Mouse (Mus musculus) lung, adult 18-20 months (tissue): ENCODE data around the gene Ecpas.

Experiments
- DNase-seq, 2 experiments: peaks; one replicate each; pipeline ENCODE4 v3.0.0; 2022; ENCODE audit warnings: mixed read lengths in 2 of 2

Gene Ecpas

GRCm38 (mm10) chr4:58910175-58911068, 2.1 kb downstream of the Ecpas start:
- DNase-seq: no peak

GRCm38 (mm10) chr4:58907453-58907852, 5.1 kb downstream of the Ecpas start:
- DNase-seq: no peak

- DNase-seq: no peak
Observed at GRCm38 (mm10) chr4:58898318-58898717, 14.2 kb downstream of the Ecpas start.

DNA sequence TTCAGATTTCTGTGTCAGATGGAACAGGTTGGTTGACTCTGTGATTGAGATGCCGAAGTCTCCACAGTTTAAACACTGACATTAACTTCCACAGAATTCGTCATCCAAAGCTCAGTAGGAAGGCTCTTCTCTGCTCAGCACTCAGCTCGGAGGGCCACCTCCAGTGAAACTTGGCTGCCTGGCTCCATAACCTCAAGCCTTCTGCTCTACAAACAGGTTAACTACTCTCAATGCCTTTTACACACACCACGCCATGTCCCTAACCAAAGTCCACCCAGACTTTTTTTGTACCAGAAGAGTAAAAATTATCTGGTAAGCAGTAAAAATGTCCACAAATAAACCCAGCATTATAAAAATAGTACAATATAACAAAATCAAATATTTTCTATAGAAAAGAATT, 15.1 kb downstream of the Ecpas start:
- no peak for DNase-seq

- no peak for DNase-seq
Observed at GRCm38 (mm10) chr4:58894399-58894798, 18.1 kb downstream of the Ecpas start.

DNA sequence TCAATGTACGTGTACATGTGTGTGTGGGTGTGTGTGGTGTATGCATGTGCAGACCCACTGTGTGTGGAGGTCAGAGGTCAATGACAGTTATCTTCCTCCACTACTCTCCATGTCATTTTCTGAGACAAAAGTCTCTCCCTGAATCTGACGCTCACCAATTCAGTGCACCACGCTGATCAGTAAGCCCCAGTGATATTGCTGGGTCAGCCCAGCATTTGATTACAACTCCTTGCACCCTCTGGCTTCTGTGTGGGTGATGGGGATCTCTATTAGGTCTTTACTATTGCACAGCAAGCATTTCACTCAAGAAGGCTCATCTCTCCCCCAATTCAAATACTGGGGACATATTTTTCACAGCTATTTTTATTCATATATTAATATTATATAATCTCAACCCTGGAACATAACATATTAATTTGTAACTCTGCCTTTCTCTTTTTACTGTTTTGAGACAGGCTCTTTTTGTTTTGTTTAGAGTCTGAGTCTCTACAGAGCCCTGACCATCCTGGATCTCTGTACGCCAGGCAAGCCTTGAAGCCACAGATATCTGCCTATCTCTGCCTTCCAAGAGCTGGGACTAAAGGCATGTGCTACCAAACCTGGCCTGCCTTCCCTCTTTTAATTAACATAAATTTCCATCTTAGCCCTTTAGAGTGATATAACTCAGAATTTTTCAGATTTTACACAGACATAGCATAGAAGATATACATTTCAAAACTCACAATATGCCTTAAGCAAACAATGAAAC, 22.3 kb downstream of the Ecpas start:
- DNase-seq: no peak

DNA sequence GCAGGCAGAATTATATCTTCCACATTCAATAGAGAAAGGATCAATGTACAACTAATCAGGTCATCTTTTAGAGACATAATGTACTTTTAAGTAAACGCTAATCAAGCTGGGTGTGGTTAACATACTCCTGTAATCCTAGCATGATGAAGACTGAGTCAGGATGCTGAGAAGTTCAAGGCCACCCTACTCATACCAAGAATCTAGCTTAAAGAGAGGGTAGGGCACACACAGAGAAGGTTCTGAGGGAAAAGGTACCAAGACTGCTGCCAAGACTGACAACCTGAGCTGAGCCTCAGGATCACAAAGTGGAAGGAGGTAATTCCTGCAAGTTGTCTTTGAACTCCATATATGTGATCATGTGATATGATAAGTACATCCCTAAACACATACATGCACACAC, 24.0 kb downstream of the Ecpas start:
- DNase-seq: no peak

GRCm38 (mm10) chr4:58887626-58888025, 24.9 kb downstream of the Ecpas start:
- no peak for DNase-seq

DNA sequence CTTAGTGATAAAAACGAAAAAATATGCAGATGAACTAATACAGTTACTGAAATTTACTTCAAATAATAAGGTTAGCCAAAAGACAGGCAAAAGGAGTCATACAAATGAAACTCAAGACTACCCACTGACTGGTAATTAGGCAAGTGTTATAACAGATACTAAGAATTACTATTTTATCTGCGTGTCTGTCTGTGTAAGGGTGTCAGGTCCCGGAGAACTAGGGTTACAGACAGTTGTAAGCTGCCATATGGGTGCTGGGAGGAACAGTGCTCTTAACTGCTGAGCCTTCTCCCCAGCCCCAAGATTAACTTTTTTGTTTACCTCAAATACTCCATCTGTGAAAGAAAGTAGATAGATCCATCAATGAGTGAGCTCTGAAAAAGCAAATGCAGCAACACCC, 25.8 kb downstream of the Ecpas start:
- DNase-seq: no peak

DNA sequence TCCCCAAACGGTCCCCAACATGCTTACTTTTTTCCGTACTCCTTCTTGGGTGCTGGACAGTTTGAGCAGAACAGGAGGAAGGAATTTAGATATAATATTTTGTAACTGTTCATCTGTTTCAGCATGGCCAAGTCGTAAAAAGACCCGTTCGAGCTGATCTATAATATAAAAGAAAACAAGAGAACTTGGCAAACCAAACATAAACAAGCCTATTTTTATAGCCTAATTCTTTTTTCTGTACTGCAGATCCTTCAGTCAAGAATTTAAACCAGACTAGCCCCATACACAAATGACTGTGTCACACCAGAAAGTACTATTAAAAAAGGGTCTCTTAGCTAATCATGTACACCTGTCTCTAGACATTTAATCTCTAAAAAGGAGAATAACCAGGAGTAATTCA, 27.2 kb downstream of the Ecpas start:
- DNase-seq: no peak

- no peak for DNase-seq
Observed at GRCm38 (mm10) chr4:58883841-58884240, 28.7 kb downstream of the Ecpas start.

GRCm38 (mm10) chr4:58874373-58874772, 38.2 kb downstream of the Ecpas start:
- DNase-seq: no peak

DNA sequence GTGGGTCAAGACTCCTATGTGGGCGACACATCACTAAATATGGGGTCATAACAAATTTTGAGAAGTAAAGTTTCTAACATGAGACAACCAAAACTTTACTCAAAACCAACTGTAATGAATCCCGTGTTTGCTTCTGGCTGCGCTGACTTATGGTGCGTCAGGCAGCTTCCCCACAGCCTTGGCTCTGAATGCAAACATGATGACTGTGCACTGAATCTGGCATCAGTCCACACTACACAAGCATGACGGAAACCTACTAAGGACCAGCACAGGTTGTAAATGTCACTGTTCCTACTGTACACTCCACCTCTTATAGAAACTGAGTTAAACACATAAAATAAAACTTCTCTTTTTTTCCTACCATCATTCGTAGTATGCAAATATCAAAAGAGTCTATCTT, 45.3 kb downstream of the Ecpas start:
- peak in 1 of 2 experiments; percentile 31 for DNase-seq

- no peak for DNase-seq
Observed at GRCm38 (mm10) chr4:58832908-58833307, 79.6 kb downstream of the Ecpas start.

DNA sequence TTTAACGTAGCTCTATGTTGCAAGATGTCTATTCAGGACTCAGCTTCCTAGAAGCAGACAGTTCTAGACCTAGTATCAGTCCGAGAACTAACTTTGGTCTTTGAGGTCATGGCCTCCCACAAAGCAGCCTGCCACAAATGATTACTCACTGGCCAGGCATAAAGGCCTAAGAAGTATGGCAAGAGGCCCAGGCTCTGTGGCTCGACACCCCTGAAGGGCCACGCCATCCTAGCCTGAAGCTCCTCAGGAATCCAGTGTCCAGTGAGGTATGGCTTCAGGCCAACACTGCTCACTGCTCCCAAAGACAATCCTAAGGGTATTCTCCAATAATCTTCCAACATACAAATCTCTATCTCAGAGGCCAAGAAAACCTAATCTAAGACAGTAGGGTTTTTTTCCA, 86.6 kb downstream of the Ecpas start:
- DNase-seq: no peak

GRCm38 (mm10) chr4:58787616-58788015, 124.9 kb downstream of the Ecpas start, which contains the start of gene Olfr267:
Olfr267 (minus strand) TSS chr4:58787716.
- no peak for DNase-seq

DNA sequence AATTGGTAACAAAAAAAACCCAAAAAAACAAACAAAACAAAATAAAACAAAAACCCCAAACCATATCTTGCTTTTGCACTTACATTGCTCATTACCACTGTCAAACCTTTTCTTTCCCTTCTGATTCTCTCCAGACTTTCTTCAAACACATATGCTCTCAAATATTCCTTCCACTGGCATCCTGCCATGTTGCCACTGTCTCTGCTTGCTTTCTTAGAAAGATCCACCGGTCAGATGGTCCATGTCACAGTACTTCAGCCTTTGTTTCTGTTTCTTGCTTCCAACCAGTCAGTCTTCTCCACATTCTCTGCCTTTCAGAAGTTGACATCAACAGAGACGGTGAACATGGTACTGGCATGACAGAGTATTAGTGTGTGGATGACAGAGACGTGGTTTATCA, 125.9 kb downstream of the Ecpas start:
- DNase-seq: no peak

DNA sequence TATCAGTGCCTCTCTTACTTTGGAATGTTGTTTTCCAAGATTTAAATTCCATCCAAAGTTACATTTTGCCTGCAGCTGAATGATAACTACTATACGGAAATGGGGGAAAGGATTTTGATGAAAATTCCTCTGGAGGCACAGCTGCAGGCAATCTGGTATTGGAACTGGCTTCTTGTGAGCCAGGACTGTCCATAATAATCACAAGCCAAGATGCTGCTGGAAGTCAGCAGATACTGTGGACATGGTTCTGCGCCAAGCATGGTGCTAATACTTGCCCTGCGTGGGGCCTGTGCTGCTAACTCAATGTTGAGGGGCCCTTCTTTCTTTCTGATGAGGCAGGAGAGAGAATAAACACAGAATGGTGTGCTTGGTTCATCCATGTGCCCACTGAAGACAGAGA, 149.1 kb downstream of the Ecpas start:
- DNase-seq: peak in 1 of 2 experiments; percentile 3

DNA sequence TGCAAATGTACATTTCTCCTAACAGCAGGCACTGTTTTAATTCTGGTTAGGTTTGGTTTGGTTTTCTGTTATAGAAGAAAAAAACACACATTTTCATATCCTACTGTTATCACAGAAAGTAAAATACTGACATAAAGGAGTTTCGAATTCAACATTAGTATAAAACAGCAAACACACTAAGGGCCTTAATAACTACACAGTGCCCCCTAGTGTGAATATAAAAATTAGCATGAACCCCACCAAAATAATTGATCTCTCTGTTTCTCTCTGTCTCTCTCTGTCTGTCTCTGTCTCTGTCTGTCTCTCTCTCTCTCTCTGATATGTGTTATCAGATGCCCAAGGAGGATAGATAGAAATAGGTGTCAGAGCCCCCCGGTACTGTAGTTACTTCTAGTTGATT, 163.0 kb downstream of the Ecpas start:
- no peak for DNase-seq

GRCm38 (mm10) chr4:58749101-58749500, 163.4 kb downstream of the Ecpas start:
- peak; percentile 27 to 46 for DNase-seq
